Mouse (Mus musculus) forebrain, embryonic 15.5 days (tissue): ENCODE data around the gene Mael. TPM values are rescaled to one million over a fixed set of nuclear protein-coding genes. Genes with fewer than 3 reads are reported as not detected.

ENCODE experiments used
- ATAC-seq: fragments of 200-750 bp; cut with Nextera tagmentation; replicated peaks from 2 replicates; pipeline ENCODE4 v1.8.0; 2017; ENCODE audit warnings: mild to moderate bottlenecking, moderate TSS enrichment, moderate library complexity
- H3K27ac ChIP-seq: fragments of 300-500 bp; sonication (generic); replicated peaks from 2 replicates; pipeline ENCODE4 v1.5.1; 2015; ENCODE audit warnings: mild to moderate bottlenecking, inconsistent platforms
- H3K27me3 ChIP-seq: fragments of 300-500 bp; sonication (generic); 2 replicates; pipeline ENCODE4 v1.6.1; 2015; ENCODE audit warnings: inconsistent platforms
- H3K36me3 ChIP-seq: fragments of 300-500 bp; sonication (generic); 2 replicates; pipeline ENCODE4 v1.6.1; 2015; ENCODE audit warnings: mild to moderate bottlenecking, inconsistent platforms
- H3K4me1 ChIP-seq: fragments of 300-500 bp; sonication (generic); 2 replicates; pipeline ENCODE4 v1.6.1; 2015; ENCODE audit warnings: inconsistent platforms
- H3K4me2 ChIP-seq: fragments of 300-500 bp; sonication (generic); replicated peaks from 2 replicates; pipeline ENCODE4 v1.6.1; 2015; ENCODE audit warnings: mild to moderate bottlenecking, inconsistent platforms
- H3K4me3 ChIP-seq: fragments of 300-500 bp; sonication (generic); 2 replicates; pipeline ENCODE4 v1.5.1; 2015; ENCODE audit warnings: mild to moderate bottlenecking, inconsistent platforms
- H3K9ac ChIP-seq: fragments of 300-500 bp; sonication (generic); replicated peaks from 2 replicates; pipeline ENCODE4 v1.6.1; 2015; ENCODE audit warnings: mild to moderate bottlenecking, inconsistent platforms
- H3K9me3 ChIP-seq: fragments of 300-500 bp; sonication (generic); 2 replicates; pipeline ENCODE4 v1.6.1; 2016; ENCODE audit warnings: inconsistent platforms
- WGBS: fragments of 180-500 bp; shearing (Covaris S2); methylation state at CpG from one replicate; pipeline ENCODE4 v1.1.7; 2015; ENCODE audit warnings: mixed read lengths; 5-methylcytosine and 5-hydroxymethylcytosine counted together
- polyA plus RNA-seq: library from polyadenylated mRNA; unstranded; fragments of >200 nt; fragmentation: Nextera tagmentation; extraction: Ambion mirVana; gene quantifications from 2 replicates; pipeline ENCODE4 v1.2.1, GENCODE M21; 2015

The Mael gene
- 0.11 TPM in 1 of 2 replicates, not detected in the other for polyA plus RNA-seq

DNA sequence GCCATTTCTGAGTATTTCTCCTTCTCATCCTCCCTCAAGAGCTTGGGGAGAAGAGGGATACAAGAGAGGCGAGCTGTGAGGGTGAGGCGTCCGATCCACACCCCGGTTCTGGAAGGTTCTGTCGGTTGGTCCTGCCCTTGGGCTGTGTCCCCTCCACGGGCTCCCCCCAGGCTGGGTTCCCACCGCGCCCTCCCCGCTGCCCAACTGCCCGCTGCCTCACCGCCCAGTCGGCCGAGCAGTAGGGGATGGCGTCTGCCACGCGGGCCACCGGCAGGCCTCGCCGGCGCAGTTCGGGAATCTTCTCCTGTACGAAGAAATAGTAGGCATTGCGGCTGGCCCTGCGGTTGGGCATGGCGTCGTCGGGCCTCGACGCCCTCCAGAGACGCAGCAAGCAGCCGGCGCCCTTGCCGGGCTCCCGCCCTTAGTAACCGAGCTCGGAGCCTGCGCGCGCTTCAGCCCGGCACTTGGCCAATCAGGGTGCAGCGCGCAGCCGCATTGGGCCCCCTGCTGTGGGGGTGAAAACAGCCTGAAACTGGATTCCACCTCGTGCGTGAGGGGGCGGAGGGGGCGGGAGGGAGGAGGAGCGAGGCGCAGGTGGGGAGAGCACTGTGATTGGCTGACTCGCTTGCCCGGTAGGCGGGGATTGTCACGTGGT, at the start of gene Mael:
Mael (minus strand) TSS at position 433 of the 655 bp plus-strand sequence.
- Histone ChIP-seq H3K36me3 (no peaks in the 10 kb centered on the region), H3K4me3 (no peak within 1 kb of the TSS), H3K27me3 (no peaks in the 10 kb centered on the region), H3K9ac (no peak within 1 kb of the TSS), H3K27ac (no peak within 1 kb of the TSS), H3K4me1 (no peaks in the 10 kb centered on the region), H3K9me3 (no peaks in the 10 kb centered on the region), H3K4me2 (no peak within 1 kb of the TSS)
- 91% methylated on average over 53 of the region's 53 CpGs for WGBS
- ATAC-seq: no peak

DNA sequence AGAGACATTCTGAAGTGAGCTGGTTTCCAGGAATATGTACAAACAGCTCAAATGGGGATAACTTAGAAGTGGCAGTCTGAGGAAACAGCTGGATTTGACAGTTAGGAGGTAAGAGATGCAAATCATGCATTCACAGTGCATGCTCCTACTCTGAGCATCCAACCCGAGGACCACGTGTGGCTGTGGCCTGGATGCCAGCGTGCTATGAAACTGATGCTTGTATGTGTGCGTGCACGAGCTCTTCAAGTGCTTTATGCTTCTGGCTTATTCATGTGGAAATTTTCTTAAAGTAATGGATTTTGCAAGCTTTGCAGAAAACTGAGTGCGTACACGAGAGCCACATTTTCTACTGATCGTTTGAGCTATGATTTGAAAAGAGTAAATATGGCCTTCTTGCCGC, 47.7 kb upstream of the Mael start:
- Histone ChIP-seq H3K4me1 (peaks cover 61% of the 10 kb centered on the region), H3K9me3 (no peaks in the 10 kb centered on the region), H3K27me3 (no peaks in the 10 kb centered on the region), H3K27ac (peak overlapping the region; percentile 59), H3K36me3 (no peaks in the 10 kb centered on the region), H3K9ac (no peak overlapping the region), H3K4me3 (no peak overlapping the region), H3K4me2 (no peak overlapping the region)
- peak; percentile 29; the same call in 1 of the 2 replicates for ATAC-seq
- WGBS: 29% methylated on average over 9 of the region's 9 CpGs

DNA sequence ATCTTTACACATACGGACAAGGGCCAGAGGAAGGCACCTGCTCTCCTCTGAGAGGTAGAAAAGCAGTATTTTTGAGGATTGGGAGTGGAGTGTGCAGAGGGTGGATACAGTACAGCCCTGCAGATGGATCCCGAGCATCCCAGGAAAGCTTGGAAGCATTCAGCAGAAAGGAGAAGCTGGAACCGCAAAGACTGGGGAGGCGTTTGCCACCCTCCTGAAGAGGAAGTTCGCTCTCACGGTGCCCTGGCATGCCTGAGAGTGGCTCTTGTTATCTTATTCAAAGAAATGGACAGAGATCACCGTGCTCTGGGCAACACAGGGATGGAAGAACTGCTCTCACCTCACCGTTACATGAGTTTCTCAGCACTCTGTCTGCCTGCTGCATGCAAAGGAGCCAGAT, 45.8 kb upstream of the Mael start:
- H3K4me2 ChIP-seq: no peak overlapping the region

DNA sequence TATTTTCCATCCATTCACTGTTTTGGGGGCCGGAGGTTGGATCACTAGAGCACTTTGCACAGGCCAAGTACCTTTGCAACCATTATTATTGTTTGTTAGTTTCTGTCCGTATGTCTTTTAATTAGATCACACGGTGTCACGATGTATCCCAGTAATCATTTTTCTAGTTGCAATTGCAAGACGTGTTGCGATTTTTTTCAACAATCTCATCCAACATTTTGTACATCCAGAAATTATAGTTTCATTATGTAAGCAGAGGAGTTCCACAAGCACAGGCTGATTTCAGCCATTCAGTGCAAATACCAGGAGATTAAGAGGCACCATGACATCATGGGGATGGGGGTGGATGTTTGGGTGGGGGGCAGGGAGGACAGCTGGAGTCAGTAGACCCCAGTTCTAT, 44.9 kb upstream of the Mael start:
- Histone ChIP-seq H3K9me3 (no peaks in the 10 kb centered on the region), H3K36me3 (no peaks in the 10 kb centered on the region), H3K9ac (no peak overlapping the region), H3K27me3 (no peaks in the 10 kb centered on the region), H3K4me3 (no peak overlapping the region), H3K4me1 (peaks cover 85% of the 10 kb centered on the region), H3K4me2 (no peak overlapping the region), H3K27ac (peak overlapping the region; percentile 85)
- 36% methylated on average over 6 of the region's 6 CpGs for WGBS
- ATAC-seq: no peak

More for the DNA sequence above, 45.8 kb upstream of the Mael start:
- peaks cover 76% of the 10 kb centered on the region for H3K4me1 ChIP-seq
- H3K27ac ChIP-seq: peak overlapping the region; percentile 75
- H3K27me3 ChIP-seq: no peaks in the 10 kb centered on the region
- H3K9ac ChIP-seq: no peak overlapping the region
- H3K9me3 ChIP-seq: no peaks in the 10 kb centered on the region
- no peaks in the 10 kb centered on the region for H3K36me3 ChIP-seq
- 46% methylated on average over 8 of the region's 8 CpGs for WGBS
- H3K4me3 ChIP-seq: no peak overlapping the region
- no peak for ATAC-seq

DNA sequence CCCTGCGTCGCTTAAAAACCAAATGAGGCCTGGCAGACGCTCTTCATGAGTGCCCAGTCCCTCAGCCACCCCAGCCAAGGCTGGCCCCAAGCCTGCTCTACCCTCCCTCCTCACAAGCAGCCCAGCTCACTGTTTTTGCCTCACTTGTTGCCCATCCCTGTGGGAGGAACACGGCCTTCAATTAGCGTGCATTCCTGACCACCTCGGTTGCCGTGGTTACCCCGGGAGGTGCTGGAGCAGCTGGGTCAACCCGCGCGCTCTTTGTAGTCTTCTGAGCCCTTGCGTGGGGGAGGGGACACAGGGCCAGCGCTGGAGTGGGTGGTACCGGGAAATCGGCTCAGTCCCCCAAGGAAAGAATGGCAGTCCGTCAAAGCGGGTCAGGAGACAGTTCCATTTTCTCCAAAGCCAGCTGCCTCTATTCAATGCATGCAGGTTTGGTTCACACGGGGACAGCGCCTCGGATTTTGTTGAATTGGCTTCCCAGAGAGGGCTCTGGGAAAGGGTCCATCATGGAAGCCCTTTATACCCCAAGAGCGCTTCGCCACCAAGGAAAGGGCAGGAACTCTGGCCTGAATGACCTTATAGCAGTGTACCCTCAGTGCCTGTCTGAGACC, 44.2 kb upstream of the Mael start:
- H3K4me2 ChIP-seq: peak overlapping the region; percentile 39
- H3K4me1 ChIP-seq: peaks cover 89% of the 10 kb centered on the region
- no peaks in the 10 kb centered on the region for H3K9me3 ChIP-seq
- peak overlapping the region; percentile 85 for H3K27ac ChIP-seq
- H3K27me3 ChIP-seq: no peaks in the 10 kb centered on the region
- H3K36me3 ChIP-seq: no peaks in the 10 kb centered on the region
- ATAC-seq: peak; percentile 84
- H3K9ac ChIP-seq: no peak overlapping the region
- H3K4me3 ChIP-seq: peak overlapping the region; percentile 12; the same call in 1 of the 2 replicates
- WGBS: 2% methylated on average over 22 of the region's 22 CpGs

DNA sequence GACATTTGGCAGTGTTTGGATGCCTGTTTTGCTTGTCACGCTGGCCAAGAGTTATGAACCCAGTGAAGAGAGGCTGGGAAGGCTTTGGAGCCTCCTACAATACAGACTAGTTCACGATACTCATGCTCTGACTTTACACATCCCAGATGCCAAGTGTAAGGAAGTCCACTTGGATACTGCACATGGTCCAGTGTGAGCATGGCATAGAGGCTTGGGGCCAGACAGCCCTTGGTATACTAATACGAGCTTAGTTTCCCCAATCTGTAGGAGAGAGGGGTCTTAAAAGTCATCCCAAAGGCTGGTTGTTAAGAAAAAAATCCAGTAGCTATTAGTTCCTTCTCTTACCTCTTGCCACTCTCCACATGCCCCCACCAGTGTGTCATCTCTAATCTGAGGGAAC, 43.3 kb upstream of the Mael start:
- Histone ChIP-seq H3K27ac (peak overlapping the region; percentile 85), H3K9ac (no peak overlapping the region), H3K4me2 (no peak overlapping the region), H3K36me3 (no peaks in the 10 kb centered on the region), H3K27me3 (no peaks in the 10 kb centered on the region), H3K4me3 (no peak overlapping the region), H3K4me1 (peaks cover 85% of the 10 kb centered on the region), H3K9me3 (no peaks in the 10 kb centered on the region)
- 13% methylated on average over 3 of the region's 3 CpGs for WGBS
- no peak for ATAC-seq

DNA sequence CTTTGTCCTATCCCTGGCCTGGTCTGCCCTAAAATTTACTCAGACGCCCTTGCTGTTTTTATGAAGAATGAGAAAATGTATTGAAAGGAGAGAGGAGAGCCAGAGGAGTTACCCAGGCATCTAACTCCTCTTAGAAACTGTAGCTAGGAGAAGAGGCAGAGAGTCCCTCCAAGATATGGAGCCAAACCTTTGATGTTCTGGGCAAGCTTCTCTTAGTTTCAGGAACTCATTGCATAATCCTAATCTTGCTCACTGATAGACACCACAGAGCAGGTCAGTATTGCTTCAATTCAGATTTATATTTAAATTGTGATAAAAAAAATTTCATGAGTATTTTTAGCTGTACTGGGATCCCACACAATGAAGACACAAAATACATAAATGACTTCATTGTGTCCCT, 42.7 kb upstream of the Mael start:
- H3K4me3 ChIP-seq: no peak overlapping the region
- no peaks in the 10 kb centered on the region for H3K27me3 ChIP-seq
- no peaks in the 10 kb centered on the region for H3K36me3 ChIP-seq
- ATAC-seq: no peak
- 3% methylated on average over 1 of the region's 1 CpGs for WGBS
- peak overlapping the region; percentile 14; the same call in 1 of the 2 replicates for H3K4me2 ChIP-seq
- H3K9me3 ChIP-seq: no peaks in the 10 kb centered on the region
- H3K9ac ChIP-seq: no peak overlapping the region
- peaks cover 79% of the 10 kb centered on the region for H3K4me1 ChIP-seq
- H3K27ac ChIP-seq: peak overlapping the region; percentile 85

DNA sequence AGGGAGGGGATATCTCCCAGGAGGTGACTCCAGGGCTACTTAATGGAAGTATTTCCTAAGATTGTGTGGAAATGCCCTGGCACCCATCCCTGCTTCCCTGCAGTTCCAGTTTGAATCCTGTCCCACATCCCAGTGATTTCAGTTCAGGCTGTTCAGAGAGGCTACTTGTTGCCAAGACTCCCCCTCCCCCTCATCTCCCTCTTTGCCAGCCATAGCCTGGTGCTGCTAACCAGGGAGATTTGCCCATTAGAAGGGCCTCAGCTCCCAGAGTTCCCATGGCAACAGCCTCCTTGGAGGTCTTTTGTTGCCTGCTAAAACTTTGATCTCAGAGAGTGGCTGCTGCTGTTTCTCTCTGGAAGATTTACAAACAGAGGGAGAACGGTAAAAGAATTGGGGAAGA, 42.0 kb upstream of the Mael start:
- no peaks in the 10 kb centered on the region for H3K9me3 ChIP-seq
- no peaks in the 10 kb centered on the region for H3K27me3 ChIP-seq
- peaks cover 72% of the 10 kb centered on the region for H3K4me1 ChIP-seq
- peak overlapping the region; percentile 85 for H3K27ac ChIP-seq
- no peaks in the 10 kb centered on the region for H3K36me3 ChIP-seq
- H3K4me3 ChIP-seq: no peak overlapping the region
- 4% methylated on average over 1 of the region's 1 CpGs for WGBS
- peak overlapping the region; percentile 14 for H3K4me2 ChIP-seq
- peak; percentile 84 for ATAC-seq
- H3K9ac ChIP-seq: no peak overlapping the region

DNA sequence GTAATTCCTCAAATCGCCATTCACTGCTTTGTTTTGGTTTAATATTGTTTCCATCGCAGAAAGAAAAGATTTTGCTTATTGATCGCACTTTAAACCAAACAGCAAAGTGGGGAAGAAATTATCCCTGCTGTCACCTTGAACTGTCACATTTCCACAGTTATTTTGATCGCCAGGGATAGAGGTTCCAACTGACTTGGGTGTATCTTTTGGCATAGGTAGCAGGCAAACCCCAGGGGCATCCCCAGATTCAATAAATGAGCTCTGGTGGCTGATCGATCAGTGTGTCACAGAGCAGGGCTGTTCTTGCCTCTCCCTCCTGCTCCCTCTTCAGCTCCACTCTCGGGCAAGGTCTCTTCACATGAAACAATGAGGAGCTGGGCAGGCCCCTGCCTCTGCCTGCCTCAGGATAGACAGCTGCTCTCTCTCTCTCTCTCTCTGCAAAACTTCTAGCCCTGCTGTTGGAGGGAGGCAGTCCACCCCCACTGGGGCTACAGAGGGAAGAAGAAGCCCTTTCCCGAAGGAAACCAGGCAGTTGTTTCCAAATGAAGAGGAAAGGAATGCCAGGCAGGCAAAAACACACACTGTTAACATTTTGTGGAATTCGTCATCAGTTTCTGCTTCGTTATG, 41.1 kb upstream of the Mael start:
- H3K9me3 ChIP-seq: no peaks in the 10 kb centered on the region
- peak overlapping the region; percentile 22 for H3K9ac ChIP-seq
- peak overlapping the region; percentile 14 for H3K4me2 ChIP-seq
- no peak overlapping the region for H3K4me3 ChIP-seq
- no peaks in the 10 kb centered on the region for H3K27me3 ChIP-seq
- 0 out of 2 replicates have a peak, but pooled peaks have one; percentile 4 for ATAC-seq
- peak overlapping the region; percentile 85 for H3K27ac ChIP-seq
- WGBS: 10% methylated on average over 9 of the region's 9 CpGs
- no peaks in the 10 kb centered on the region for H3K36me3 ChIP-seq
- peaks cover 63% of the 10 kb centered on the region for H3K4me1 ChIP-seq

DNA sequence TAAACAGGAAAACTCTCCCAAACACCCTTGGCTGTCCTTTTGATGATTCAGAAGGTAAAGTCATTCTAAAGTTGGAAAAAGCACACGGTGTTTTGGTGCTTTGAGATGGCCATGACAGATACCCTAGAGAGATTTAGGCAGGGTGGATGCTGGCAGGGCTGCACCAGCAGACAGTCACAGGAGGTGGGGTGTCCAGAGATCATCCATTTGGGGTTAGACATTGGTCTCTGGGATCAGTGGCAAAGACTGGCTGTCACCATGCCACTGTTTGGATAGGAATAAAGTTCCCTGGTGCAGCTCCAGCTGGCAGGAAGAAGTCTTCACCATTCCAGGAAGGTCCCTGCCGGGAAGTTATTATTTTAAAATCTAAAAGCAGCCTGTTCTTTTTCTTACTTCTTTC, 40.2 kb upstream of the Mael start:
- peaks cover 56% of the 10 kb centered on the region for H3K4me1 ChIP-seq
- no peaks in the 10 kb centered on the region for H3K27me3 ChIP-seq
- 11% methylated on average over 2 of the region's 2 CpGs for WGBS
- H3K9me3 ChIP-seq: no peaks in the 10 kb centered on the region
- peak overlapping the region; percentile 2; the same call in 1 of the 2 replicates for H3K27ac ChIP-seq
- H3K36me3 ChIP-seq: no peaks in the 10 kb centered on the region
- no peak overlapping the region for H3K9ac ChIP-seq
- no peak for ATAC-seq
- H3K4me2 ChIP-seq: no peak overlapping the region
- H3K4me3 ChIP-seq: no peak overlapping the region

DNA sequence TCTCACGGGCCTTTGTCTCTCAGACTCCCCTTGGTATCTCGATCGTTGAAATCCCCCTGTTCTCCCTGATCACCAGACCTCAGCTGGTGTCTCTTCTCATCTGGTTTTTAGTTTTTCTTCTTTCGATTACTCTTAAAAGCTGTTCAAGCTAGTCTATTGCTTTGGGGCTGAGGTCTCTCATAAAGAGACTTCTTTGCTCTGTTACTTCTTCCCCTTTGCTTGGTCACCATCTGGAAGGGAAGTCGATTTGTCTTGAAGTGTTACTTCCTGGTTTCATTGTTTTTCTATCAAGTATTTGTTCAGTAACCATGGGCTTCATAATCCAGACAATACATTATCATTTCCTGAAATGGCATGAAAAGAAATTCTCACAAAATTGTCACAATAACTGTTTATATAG, 29.7 kb upstream of the Mael start:
- H3K27ac ChIP-seq: no peak overlapping the region
- WGBS: 92% methylated on average over 5 of the region's 5 CpGs
- no peak overlapping the region for H3K4me3 ChIP-seq
- no peaks in the 10 kb centered on the region for H3K9me3 ChIP-seq
- no peaks in the 10 kb centered on the region for H3K4me1 ChIP-seq
- H3K9ac ChIP-seq: no peak overlapping the region
- 0 out of 2 replicates have a peak, but pooled peaks cover 3% of the 10 kb centered on the region for H3K36me3 ChIP-seq
- no peak overlapping the region for H3K4me2 ChIP-seq
- ATAC-seq: no peak
- H3K27me3 ChIP-seq: no peaks in the 10 kb centered on the region

DNA sequence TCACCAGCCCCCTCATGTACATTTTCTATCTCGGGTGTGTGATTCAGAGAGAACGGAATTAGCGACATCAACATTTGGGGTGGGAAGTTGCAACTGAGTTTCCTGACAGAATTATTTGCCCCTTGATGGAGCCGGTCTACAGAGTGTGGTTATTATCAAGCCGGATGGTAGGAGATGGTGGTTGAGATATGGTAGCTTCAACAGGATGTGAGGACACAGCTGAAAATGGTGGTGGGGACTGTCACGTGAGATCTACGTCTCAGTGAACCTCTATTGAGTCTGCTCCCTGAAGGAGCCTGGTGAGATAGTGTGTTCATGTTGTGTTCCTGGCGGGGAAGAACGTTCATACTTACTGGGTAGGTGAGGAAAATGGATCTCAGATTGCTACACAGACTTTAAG, 28.4 kb upstream of the Mael start:
- 0 out of 2 replicates have a peak, but pooled peaks cover 3% of the 10 kb centered on the region for H3K36me3 ChIP-seq

More for the DNA sequence above, 28.4 kb upstream of the Mael start:
- 96% methylated on average over 9 of the region's 9 CpGs for WGBS
- Histone ChIP-seq H3K4me1 (no peaks in the 10 kb centered on the region), H3K27me3 (no peaks in the 10 kb centered on the region), H3K4me3 (no peak overlapping the region), H3K9me3 (no peaks in the 10 kb centered on the region), H3K27ac (no peak overlapping the region), H3K4me2 (no peak overlapping the region), H3K9ac (no peak overlapping the region)
- no peak for ATAC-seq
